Mouse (Mus musculus) left cerebral cortex, adult 8-10 months (tissue): ENCODE results near the gene Sorl1. TPM values are rescaled to one million over a fixed set of nuclear protein-coding genes. Genes with fewer than 3 reads are reported as not detected.
"Not testable (repeated sequence)": the region's sequence is repeated elsewhere in the genome, so short reads cannot be mapped to it uniquely, and the experiment has no call there.

Source experiments
- DNase-seq, 2 experiments: peaks; one replicate each; pipeline ENCODE4 v3.0.0; 2022; ENCODE audit warnings: low spot score in 2 of 2
- total RNA-seq, 4 experiments: library from RNA; stranded (reverse); gene quantifications; 2 replicates each; pipeline ENCODE4 v1.2.4; 2022

Sorl1 gene
- total RNA-seq, 4 experiments from 2014 or later, result 150 to 183 (median 172) TPM

DNA sequence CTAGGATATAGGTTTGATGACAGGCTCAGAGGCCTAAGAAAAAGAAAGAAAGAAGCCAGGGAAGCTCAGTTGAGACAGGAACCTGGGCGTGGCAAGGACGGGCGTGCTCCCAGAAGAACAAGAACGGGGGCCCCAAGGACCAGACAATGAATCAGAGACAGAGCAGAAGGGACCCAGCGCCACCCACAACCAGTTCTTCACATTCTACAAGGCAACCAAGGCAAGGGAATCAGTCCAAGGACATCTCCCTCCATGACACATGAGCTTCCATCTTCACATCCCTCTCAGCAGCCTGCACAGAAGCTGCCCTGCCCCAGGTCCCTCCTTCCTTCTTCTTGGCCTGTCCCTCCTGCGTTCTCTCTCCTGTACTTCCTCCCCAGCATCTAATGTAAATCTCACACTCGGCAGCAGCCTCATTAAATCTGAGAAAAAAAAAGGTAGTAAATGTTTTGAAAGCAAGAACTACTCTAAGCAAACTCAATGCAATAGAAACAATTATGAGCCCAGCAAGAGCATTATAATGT is 30.0 kb downstream of the Sorl1 start:
- DNase-seq, result peak in 1 of 2 experiments; percentile 76

DNA sequence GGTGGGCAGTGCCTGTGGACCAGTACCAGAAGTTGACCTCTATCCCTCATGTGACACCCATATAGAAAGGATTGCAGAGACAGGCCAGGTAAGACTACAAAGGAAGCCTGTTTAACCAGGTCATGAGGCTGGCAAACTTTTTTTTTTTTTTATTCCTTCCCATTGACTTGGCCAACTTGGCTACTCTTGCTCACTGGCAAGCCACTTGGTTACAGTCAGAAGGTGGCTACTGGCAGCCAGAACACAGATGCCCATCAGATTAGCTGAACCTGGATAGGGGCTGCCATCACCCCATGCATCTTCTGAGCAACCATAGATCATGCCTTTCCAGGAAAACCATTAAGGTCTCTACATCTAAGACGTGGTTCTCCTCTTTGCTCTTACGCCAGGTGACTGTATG is 31.3 kb downstream of the Sorl1 start:
- no peak for DNase-seq

DNA sequence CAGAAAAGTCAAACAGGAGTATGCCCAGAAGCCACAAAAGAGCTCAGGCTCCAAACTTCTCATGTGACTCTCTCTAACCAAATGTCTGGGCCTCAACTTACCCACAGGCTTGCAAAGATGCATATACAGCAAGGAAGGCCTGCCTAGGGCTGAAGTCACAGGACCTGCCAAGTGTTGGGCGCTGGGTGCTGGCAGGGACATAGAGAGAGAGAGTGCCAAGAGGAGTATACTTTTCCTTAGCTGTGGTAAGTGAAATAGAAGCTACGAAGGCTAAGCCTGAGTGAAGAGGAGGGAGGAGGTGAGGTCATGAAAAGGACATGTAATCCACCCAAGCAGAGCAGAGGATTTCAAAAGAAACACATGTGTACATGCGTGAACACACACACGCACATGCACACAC is 32.5 kb downstream of the Sorl1 start:
- DNase-seq, result no peak

DNA sequence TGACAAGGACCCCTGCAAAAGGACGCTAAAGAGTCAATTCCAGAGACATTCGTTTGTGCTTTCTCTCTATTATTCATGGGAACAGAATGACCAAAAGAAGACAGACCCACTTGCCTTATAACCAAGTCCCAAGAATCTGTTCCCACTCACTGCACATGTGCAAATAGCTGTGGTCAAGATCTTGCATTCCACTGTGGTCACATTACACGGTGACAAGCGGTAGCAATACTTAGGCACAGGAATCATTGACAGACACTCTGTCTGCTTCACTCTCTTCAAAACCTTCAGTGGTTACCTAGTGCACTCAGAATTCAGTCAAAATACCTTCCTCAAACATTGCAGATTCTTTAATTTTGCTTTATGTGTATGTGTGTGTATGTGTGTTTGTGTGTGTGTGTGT is 36.2 kb downstream of the Sorl1 start:
- no peak for DNase-seq

DNA sequence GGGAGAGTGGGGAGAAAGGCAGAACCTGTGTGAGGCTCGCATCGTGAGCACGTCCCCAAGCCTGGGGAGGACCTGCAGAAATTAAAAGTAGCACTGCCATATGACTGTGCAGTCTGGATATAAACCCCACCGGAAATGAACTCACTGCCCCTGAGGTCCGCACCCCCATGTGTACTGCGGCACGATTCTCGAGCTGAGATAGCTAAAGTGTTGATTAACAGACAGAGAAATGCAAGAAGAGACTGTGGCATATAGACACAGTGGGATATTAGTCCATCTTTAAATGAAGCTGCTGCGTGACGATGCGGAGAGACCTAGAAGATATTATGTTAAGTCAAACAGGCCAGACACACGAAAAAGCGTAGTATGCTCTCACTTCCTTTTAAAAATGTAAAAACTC is 38.1 kb downstream of the Sorl1 start:
- no peak for DNase-seq

DNA sequence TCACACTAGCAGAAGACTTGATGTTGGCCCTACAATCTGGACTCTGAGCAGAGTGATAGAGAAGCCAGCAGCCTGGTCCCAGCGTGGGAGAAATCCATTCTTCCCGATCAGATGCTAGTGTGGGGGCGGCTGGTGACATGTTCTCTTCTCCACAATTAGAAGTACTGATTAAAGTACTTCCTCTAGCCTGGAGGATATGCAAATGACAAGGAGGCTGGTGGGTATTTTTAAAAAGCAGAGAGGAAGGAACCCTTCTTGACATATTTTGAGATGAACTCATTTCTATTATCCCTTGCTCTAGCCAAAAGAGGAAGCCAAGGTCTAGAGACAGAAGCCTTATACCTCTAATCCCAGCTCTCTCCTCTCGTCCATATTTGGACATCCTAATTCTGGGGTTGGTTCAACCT is 40.4 kb downstream of the Sorl1 start:
- peak in 1 of 2 experiments; percentile 91 for DNase-seq

DNA sequence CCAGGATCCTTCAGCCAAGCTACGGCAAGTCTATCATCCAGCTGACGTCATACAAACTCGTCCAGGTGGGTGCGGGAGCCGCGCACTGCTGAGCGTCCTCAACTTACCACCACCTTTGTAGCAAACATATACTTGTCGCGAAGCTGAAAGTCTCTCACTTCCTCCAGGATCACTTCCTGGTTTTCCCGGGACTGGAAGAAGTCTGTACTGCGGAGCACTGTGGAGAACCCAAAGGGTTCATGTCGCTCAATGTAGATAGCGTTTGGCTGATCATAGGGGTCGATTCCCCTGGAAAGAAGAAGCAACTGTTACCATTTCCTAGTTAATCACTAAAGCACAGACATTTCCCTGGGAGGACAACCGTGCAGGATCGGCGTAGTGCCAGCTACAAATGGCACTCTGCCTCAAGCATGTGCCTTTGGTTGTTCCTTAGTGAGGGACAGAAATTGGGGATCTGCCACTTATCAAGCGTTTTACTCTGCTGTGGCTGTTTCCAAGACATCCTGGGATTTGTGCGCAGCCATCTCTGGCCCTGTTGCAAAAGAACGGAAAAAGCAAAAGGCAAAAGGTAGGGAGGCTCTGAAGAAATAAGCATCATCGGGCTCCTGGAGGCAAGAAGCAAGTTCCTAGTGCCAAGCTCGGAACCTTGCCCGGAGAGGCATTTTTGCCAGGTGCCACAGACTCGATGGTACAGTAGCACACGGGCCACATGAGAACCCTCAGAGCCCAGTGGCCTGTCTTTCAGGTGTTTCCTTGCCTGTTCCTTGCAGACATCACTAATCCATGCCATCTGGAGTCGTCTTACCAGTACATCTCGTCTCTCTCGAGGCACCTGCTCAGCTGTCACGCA is 42.2 kb downstream of the Sorl1 start:
- no peak for DNase-seq

DNA sequence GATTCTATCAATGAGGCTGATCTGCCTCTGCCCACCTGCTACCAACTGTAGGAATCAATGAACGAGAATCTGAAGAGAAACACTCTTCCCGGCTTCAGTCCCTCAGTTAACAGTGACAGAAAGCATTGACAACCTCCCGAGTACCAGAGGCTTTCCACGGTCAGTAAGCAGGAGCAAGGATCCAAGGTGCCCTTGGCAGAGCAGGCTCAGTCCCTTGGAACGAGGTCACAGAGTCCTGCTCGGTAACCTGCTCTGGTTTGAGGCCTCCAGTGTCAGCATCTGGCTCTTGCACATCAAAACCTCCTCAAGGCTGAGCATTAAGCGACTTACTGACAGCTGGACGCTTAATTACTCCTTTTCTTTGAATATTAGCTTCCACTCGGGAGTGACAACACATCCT is 43.4 kb downstream of the Sorl1 start:
- no peak for DNase-seq

DNA sequence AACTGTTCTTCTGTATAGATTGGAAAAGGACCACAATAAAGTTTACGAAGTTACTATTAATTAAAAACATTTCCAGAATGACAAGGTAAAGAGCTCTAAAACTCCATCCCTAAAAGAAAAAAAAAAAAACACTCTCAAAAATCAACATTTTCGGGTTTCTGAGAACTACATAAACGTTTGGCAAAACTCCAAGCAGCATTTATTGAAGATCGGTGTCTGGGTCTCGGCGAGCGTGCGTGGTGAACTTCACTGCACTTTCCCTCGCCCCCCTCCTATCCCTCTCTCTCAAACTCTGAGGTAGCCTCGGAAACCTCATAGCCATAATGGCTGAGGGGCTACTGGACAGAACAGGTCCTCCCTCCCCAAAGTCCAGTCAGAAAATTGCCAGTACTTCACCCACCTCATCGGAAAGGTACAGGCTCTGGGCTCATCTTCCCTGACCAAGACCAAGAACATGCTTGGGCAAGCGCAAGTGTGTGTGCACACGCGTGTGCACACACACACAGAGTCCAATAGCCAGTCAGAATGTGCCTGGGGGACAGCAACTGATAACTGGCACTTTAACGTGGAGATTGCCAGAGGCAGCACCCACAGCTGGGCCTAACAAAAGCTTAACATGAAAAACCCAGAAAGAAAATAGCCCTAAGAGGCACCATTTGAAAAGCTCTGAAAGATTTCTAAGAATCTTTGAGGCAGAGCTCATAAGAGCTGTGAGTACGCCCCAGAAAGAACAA is 46.8 kb downstream of the Sorl1 start:
- no peak for DNase-seq

DNA sequence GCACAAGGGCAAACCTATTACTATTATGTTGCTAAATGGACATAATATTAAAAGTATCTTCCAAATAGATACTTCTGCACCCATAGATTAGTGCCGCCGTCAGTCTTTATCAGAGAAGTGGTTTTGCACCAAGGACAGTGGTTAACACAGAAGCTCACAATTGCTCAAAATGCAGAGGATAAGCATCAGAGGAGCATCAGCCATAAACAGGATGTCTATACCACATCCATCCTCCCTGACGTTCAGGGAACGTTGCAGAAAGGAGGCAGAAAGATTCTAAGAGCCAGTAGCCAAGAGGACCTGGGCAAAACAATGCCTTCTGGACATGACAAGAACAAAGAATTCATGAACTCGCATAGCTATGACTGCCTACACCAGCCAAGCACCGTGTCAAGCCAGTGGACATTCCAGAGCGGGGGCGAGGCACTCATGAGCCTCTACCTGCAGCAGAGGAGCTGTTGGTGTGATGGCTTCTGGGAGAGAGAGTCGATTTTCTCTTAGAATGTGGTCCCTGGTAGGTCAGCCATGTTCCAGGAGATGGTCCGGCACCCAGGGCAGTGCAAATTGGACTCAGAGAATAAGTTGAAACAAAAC is 47.7 kb downstream of the Sorl1 start:
- DNase-seq, result no peak

DNA sequence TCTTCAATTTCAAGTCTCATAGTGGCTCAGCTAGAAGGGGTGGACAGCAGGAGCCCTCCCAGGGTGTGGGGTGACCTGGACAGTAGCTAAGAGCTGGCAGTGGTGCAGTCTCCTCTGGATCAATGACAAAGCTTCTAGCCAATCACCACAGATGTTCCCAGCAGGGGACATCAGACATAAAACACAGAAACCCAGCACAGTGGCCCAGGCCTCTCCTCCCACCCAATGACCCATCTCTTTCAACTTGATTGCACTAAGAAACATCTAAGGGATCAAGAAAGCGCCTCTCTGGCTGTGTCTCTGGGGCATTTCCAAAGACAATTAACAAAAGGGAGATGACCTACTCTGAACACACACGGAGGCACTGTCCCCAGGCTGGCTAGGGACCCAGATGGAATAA is 48.9 kb downstream of the Sorl1 start:
- no peak for DNase-seq

DNA sequence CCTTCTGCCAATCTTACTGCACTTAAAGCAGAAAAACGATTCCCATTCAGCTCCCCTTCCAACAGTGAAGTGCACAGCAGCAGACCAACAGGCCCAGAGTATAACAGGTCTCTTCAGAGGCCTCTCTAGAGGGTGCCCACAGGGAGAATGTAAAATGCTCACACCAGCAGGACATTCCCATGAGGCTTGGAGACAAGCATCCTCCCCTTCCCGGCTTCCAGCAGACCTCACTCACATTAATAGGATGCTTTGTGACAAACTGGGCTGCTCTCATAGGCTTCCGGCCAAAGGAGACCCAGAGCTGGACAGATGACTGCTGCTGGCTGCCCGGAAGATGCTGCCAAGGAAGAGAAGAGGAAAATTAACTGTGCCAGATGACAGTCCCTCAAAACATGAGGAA is 52.1 kb downstream of the Sorl1 start:
- no peak for DNase-seq

DNA sequence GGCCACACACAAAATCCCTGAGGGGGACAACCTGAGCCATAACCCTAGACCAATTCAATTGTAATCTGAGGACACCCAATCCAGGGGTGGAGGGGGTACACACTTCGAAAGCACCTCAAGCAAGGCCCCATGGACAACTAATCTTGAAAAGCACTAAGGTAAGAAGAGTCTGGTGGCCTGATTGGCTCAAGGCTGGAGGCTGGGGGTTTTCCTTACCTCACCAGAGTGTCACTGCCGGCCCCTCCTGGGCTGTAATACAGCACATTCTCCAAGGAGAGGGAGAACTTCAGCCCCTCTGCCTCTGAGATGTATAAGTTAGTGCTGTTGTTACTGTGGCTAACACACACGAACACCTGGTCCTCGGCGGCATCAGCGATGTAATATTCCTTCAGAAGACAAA is 53.2 kb downstream of the Sorl1 start:
- no peak for DNase-seq

DNA sequence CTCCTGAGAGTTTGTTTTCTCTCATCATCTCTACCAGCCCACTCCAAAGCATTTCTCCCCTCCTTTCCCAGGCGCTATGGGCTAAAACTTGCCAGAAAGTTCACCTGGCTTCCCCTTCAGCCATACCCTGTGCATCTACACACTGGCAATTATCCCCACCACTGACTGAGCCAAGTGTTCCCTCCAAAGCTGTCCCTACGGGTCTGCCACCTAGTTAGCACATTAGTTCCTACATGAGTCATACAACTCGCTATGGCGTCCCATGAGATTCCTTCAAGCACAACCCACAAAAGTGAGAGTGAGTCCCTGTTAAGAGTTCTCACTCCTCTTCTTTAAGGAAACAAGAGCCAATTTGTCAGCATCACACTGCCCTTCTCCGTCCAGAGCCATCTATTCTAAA is 54.6 kb downstream of the Sorl1 start:
- DNase-seq, result no peak

DNA sequence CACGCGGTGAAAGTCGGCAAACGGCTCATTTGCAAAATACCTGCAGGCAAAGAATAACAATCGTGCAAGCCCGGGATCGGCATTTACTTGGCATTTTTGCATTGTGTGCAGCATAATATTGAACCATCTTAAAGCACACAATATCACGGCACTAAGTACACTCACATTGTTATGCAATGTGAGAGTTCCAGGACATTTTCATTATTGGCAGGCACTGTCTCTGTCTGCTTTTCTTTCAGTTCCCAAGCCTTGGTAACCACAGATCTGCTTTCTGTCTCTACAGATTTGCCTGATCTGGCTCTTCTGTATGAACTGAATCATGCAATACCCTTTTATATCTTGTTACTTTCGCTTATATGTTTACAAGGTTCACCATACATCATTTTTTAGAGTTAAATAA is 56.1 kb downstream of the Sorl1 start:
- no peak for DNase-seq

DNA sequence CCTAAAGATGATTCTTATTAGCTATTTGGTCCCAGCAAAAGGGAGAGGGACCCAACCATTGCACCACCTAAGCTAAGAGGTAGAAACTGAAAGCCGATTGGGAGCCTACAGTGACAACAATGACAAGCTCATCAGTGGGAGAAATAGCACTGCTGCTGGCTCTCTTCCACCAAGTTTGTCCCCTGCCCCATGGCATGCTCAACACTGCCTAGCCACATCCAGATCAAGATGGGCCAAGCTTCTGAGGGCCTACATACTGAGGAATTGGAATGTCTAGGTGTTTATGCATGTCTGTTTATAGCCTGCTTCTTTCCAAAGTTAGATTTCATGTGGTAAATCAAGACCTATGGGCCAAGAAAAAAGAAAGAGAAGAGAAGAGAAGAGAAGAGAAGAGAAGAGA is 58.3 kb downstream of the Sorl1 start:
- no peak for DNase-seq

DNA sequence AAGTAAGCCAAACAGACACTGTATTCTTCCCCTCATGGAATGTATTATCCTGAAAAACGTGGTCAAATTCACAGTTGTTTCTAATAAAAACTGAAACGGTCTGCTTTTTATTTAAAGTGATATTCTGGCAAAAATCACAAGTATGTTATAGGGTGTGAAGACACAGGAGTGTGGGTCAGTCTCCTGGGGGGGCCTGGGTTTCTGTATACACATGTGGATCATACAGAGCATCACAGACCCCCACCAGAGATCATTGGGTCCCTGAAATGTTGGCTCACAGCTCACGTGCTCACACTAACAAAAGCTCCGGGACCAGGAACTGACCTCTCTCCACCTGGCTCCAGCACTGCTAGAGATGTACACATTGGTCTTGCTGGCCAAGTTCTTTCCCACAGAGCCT is 60.7 kb downstream of the Sorl1 start:
- DNase-seq, result no peak

DNA sequence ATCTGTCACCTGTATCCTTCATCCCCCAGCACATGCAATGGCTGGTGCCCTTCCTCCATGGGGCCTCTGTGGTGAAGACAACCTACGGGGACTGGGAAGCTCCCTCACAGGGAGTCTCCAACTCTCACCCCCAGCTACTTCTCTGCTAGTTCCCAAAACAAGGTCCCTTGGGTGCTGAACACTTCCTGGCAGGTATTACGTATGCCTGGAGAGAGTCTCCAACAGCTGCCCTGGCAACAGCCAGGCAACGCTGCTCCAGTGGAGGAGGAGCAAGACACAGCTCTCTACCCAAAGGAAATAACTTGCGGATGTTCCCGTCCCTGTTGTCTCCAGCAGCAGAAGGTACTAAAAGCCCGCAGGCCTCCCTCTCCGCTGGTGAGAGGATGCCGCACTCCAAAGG is 61.8 kb downstream of the Sorl1 start:
- DNase-seq, result no peak

DNA sequence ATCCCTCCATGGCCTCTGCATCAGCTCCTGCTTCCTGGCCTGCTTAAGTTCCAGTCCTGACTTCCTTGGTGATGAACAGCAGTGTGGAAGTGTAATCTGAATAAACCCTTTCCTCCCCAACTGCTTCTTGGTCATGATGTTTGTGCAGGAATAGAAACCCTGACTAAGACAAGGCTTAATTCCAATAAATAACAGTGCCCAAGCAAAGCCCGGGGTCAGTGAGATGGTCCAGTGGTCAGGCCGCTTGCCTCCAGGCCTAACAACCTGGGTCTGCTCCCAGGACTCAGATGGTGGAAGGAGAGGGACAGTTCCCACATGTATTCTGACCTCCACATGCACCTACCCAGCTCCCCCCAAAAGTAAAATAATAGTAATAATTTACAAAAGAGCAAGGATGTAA is 65.1 kb downstream of the Sorl1 start:
- not testable (repeated sequence) for DNase-seq

DNA sequence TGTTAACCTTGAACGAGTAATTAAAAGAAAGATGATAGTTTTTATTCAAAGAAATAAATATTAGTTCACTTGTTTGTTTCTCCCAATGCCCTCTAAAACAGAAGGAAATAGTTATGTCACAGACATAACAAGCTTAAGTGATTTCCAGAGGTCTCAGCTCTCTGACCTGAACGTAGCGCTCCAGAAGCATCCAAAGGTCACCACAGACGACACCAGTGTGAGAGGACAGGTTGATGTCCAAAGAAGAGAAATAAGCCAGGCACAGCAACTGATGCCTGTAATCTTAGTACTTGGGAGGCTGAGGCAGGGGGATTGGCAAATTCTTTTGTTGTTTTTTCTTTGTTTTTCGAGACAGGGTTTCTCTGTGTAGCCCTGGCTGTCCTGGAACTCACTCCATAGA is 67.5 kb downstream of the Sorl1 start:
- no peak for DNase-seq

DNA sequence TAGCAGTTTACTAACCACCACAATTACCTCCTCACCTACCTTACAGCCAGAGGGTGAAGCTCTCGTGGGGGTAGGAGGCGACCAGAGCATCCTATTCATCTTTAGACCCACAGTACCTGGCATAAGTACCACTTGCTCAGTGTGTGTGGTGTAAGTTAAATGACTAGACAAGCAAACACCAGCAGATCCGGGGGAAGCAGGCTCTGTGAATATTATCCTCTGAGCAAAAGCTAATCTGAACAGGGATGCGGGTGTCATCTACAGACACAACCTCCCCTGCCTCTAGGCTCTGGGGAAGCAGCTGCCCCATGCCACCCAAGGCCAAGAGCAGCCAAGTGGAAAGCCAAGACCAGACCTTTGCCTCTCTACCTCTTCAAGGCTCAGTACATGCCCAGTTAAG is 68.7 kb downstream of the Sorl1 start:
- peak; percentile 39 to 55 for DNase-seq
